Mouse (Mus musculus): ENCODE measurements around the gene Atr. TPM values are rescaled to one million over a fixed set of nuclear protein-coding genes. Genes with fewer than 3 reads are reported as not detected.

Atr gene
- polyA plus RNA-seq (2015; fragmentation: Nextera tagmentation; extraction: Ambion mirVana): 10.1 and 12.1 TPM in 2 replicates

- under 1% methylated on average over 69 of the region's 69 CpGs for WGBS
- Histone ChIP-seq H3K9me3 (replicated peaks) (no peaks in the 10 kb centered on the region), H3K27ac (replicated peaks) (peak within 1 kb of the TSS; percentile 81), H3K27me3 (replicated peaks) (no peaks in the 10 kb centered on the region), H3K4me2 (peak within 1 kb of the TSS; percentile 95), H3K4me1 (peaks cover 8% of the 10 kb centered on the region), H3K36me3 (no peaks in the 10 kb centered on the region), H3K4me3 (replicated peaks) (peak within 1 kb of the TSS; percentile 97), H3K9ac (replicated peaks) (peak within 1 kb of the TSS; percentile 74)
- ATAC-seq (ENCODE audit: low FRiP score): peak; percentile 92
Observed at GRCm38 (mm10) chr9:95857414-95858026, at the start of gene Atr. Gene Atr (plus strand): TSS chr9:95857597.

- H3K9ac ChIP-seq (replicated peaks): no peak overlapping the region
- no peak for ATAC-seq (ENCODE audit: low FRiP score)
- H3K36me3 ChIP-seq: no peaks in the 10 kb centered on the region
- no peaks in the 10 kb centered on the region for H3K9me3 ChIP-seq (replicated peaks)
- WGBS: 74% methylated on average over 4 of the region's 4 CpGs
- H3K27ac ChIP-seq (replicated peaks): no peak overlapping the region
- H3K27me3 ChIP-seq (replicated peaks): no peaks in the 10 kb centered on the region
- H3K4me1 ChIP-seq: peaks cover 8% of the 10 kb centered on the region; the same call in 1 of the 2 replicates
- no peak overlapping the region for H3K4me3 ChIP-seq (replicated peaks)
- no peak overlapping the region for H3K4me2 ChIP-seq
Observed at GRCm38 (mm10) chr9:95809596-95809995, 47.8 kb upstream of the Atr start.

- WGBS: 96% methylated on average over 4 of the region's 4 CpGs
- no peaks in the 10 kb centered on the region for H3K9me3 ChIP-seq (replicated peaks)
- H3K4me3 ChIP-seq (replicated peaks): no peak overlapping the region
- no peaks in the 10 kb centered on the region for H3K27me3 ChIP-seq (replicated peaks)
- peaks cover 8% of the 10 kb centered on the region; the same call in 1 of the 2 replicates for H3K4me1 ChIP-seq
- no peak overlapping the region for H3K9ac ChIP-seq (replicated peaks)
- no peak for ATAC-seq (ENCODE audit: low FRiP score)
- no peaks in the 10 kb centered on the region for H3K36me3 ChIP-seq
- H3K4me2 ChIP-seq: no peak overlapping the region
- H3K27ac ChIP-seq (replicated peaks): no peak overlapping the region
Observed at GRCm38 (mm10) chr9:95811817-95812216, 45.6 kb upstream of the Atr start.

- ATAC-seq (ENCODE audit: low FRiP score): no peak
- Histone ChIP-seq H3K9ac (replicated peaks) (no peak overlapping the region), H3K9me3 (replicated peaks) (no peaks in the 10 kb centered on the region), H3K27me3 (replicated peaks) (no peaks in the 10 kb centered on the region), H3K36me3 (no peaks in the 10 kb centered on the region), H3K4me2 (peak overlapping the region; percentile 4; the same call in 1 of the 2 replicates), H3K4me1 (peaks cover 8% of the 10 kb centered on the region; the same call in 1 of the 2 replicates), H3K27ac (replicated peaks) (no peak overlapping the region), H3K4me3 (replicated peaks) (no peak overlapping the region)
- 31% methylated on average over 20 of the region's 20 CpGs for WGBS
Observed at GRCm38 (mm10) chr9:95813721-95814531, 43.5 kb upstream of the Atr start.

GRCm38 (mm10) chr9:95815015-95815673 lies 42.3 kb upstream of the Atr start:
- no peak overlapping the region for H3K4me3 ChIP-seq (replicated peaks)
- no peaks in the 10 kb centered on the region for H3K27me3 ChIP-seq (replicated peaks)
- no peaks in the 10 kb centered on the region for H3K36me3 ChIP-seq
- no peak for ATAC-seq (ENCODE audit: low FRiP score)
- no peak overlapping the region for H3K9ac ChIP-seq (replicated peaks)
- no peaks in the 10 kb centered on the region for H3K9me3 ChIP-seq (replicated peaks)
- no peak overlapping the region for H3K4me2 ChIP-seq
- WGBS: 83% methylated on average over 11 of the region's 11 CpGs
- H3K4me1 ChIP-seq: peaks cover 8% of the 10 kb centered on the region; the same call in 1 of the 2 replicates
- no peak overlapping the region for H3K27ac ChIP-seq (replicated peaks)

GRCm38 (mm10) chr9:95815706-95816105 lies 41.7 kb upstream of the Atr start:
- no peaks in the 10 kb centered on the region for H3K9me3 ChIP-seq (replicated peaks)
- H3K9ac ChIP-seq (replicated peaks): no peak overlapping the region
- WGBS: 80% methylated on average over 4 of the region's 4 CpGs
- H3K27me3 ChIP-seq (replicated peaks): no peaks in the 10 kb centered on the region
- no peaks in the 10 kb centered on the region for H3K36me3 ChIP-seq
- no peak for ATAC-seq (ENCODE audit: low FRiP score)
- H3K4me3 ChIP-seq (replicated peaks): no peak overlapping the region
- peaks cover 8% of the 10 kb centered on the region; the same call in 1 of the 2 replicates for H3K4me1 ChIP-seq
- H3K27ac ChIP-seq (replicated peaks): no peak overlapping the region
- H3K4me2 ChIP-seq: no peak overlapping the region

GRCm38 (mm10) chr9:95822531-95822930 lies 34.9 kb upstream of the Atr start:
- Histone ChIP-seq H3K36me3 (no peaks in the 10 kb centered on the region), H3K4me3 (replicated peaks) (no peak overlapping the region), H3K9me3 (replicated peaks) (no peaks in the 10 kb centered on the region), H3K4me2 (no peak overlapping the region), H3K27ac (replicated peaks) (no peak overlapping the region), H3K9ac (replicated peaks) (no peak overlapping the region), H3K4me1 (no peaks in the 10 kb centered on the region), H3K27me3 (replicated peaks) (no peaks in the 10 kb centered on the region)
- WGBS: 82% methylated on average over 7 of the region's 7 CpGs
- no peak for ATAC-seq (ENCODE audit: low FRiP score)

GRCm38 (mm10) chr9:95827565-95827964 lies 29.8 kb upstream of the Atr start:
- no peaks in the 10 kb centered on the region for H3K27me3 ChIP-seq (replicated peaks)
- WGBS: 96% methylated on average over 5 of the region's 5 CpGs
- H3K27ac ChIP-seq (replicated peaks): no peak overlapping the region
- H3K36me3 ChIP-seq: no peaks in the 10 kb centered on the region
- H3K4me3 ChIP-seq (replicated peaks): no peak overlapping the region
- H3K9ac ChIP-seq (replicated peaks): no peak overlapping the region
- H3K4me2 ChIP-seq: no peak overlapping the region
- no peak for ATAC-seq (ENCODE audit: low FRiP score)
- H3K4me1 ChIP-seq: no peaks in the 10 kb centered on the region
- no peaks in the 10 kb centered on the region for H3K9me3 ChIP-seq (replicated peaks)

GRCm38 (mm10) chr9:95832758-95833157 lies 24.6 kb upstream of the Atr start:
- Histone ChIP-seq H3K9ac (replicated peaks) (no peak overlapping the region), H3K27me3 (replicated peaks) (no peaks in the 10 kb centered on the region), H3K4me3 (replicated peaks) (no peak overlapping the region), H3K9me3 (replicated peaks) (no peaks in the 10 kb centered on the region), H3K27ac (replicated peaks) (no peak overlapping the region), H3K4me2 (no peak overlapping the region), H3K4me1 (no peaks in the 10 kb centered on the region), H3K36me3 (no peaks in the 10 kb centered on the region)
- no peak for ATAC-seq (ENCODE audit: low FRiP score)
- WGBS: 95% methylated on average over 3 of the region's 3 CpGs

GRCm38 (mm10) chr9:95834799-95835198 lies 22.6 kb upstream of the Atr start:
- no peak overlapping the region for H3K9ac ChIP-seq (replicated peaks)
- no peak overlapping the region for H3K4me3 ChIP-seq (replicated peaks)
- H3K27me3 ChIP-seq (replicated peaks): no peaks in the 10 kb centered on the region
- H3K36me3 ChIP-seq: no peaks in the 10 kb centered on the region
- H3K27ac ChIP-seq (replicated peaks): no peak overlapping the region
- H3K4me2 ChIP-seq: no peak overlapping the region
- no peaks in the 10 kb centered on the region for H3K9me3 ChIP-seq (replicated peaks)
- WGBS: 79% methylated on average over 3 of the region's 3 CpGs
- no peak for ATAC-seq (ENCODE audit: low FRiP score)
- no peaks in the 10 kb centered on the region for H3K4me1 ChIP-seq

GRCm38 (mm10) chr9:95835741-95836140 lies 21.7 kb upstream of the Atr start:
- Histone ChIP-seq H3K9ac (replicated peaks) (no peak overlapping the region), H3K9me3 (replicated peaks) (no peaks in the 10 kb centered on the region), H3K4me3 (replicated peaks) (no peak overlapping the region), H3K27ac (replicated peaks) (no peak overlapping the region), H3K4me2 (no peak overlapping the region), H3K4me1 (no peaks in the 10 kb centered on the region), H3K27me3 (replicated peaks) (no peaks in the 10 kb centered on the region), H3K36me3 (no peaks in the 10 kb centered on the region)
- ATAC-seq (ENCODE audit: low FRiP score): no peak
- 95% methylated on average over 10 of the region's 10 CpGs for WGBS
